Mouse (Mus musculus) hindbrain, embryonic 15.5 days (tissue): Measurements from ENCODE around the gene Wls. TPM values are rescaled to one million over a fixed set of nuclear protein-coding genes. Genes with fewer than 3 reads are reported as not detected.

Experiments used
- ATAC-seq: fragments of 200-750 bp; cut with Nextera tagmentation; 2 replicates; pipeline ENCODE4 v1.8.0; 2017; ENCODE audit warnings: low read depth, moderate number of reproducible peaks, moderate TSS enrichment; ENCODE audit not compliant: low FRiP score
- H3K27ac ChIP-seq: fragments of 300-500 bp; sonication (generic); replicated peaks from 2 replicates; pipeline ENCODE4 v1.5.1; 2015; ENCODE audit warnings: mild to moderate bottlenecking, inconsistent platforms
- H3K27me3 ChIP-seq: fragments of 300-500 bp; sonication (generic); 2 replicates; pipeline ENCODE4 v1.6.1; 2015; ENCODE audit warnings: control low read depth, inconsistent platforms
- H3K36me3 ChIP-seq: fragments of 300-500 bp; sonication (generic); 2 replicates; pipeline ENCODE4 v1.6.1; 2015; ENCODE audit warnings: control low read depth, inconsistent platforms
- H3K4me1 ChIP-seq: fragments of 300-500 bp; sonication (generic); replicated peaks from 2 replicates; pipeline ENCODE4 v1.6.1; 2015; ENCODE audit warnings: control low read depth, inconsistent platforms
- H3K4me2 ChIP-seq: fragments of 300-500 bp; sonication (generic); 2 replicates; pipeline ENCODE4 v1.6.1; 2015; ENCODE audit warnings: moderate library complexity, mild to moderate bottlenecking, inconsistent platforms
- H3K4me3 ChIP-seq: fragments of 300-500 bp; sonication (generic); 2 replicates; pipeline ENCODE4 v1.5.1; 2015; ENCODE audit warnings: mild to moderate bottlenecking, inconsistent platforms
- H3K9ac ChIP-seq: fragments of 300-500 bp; sonication (generic); 2 replicates; pipeline ENCODE4 v1.6.1; 2015; ENCODE audit warnings: inconsistent platforms
- H3K9me3 ChIP-seq: fragments of 300-500 bp; sonication (generic); 2 replicates; pipeline ENCODE4 v1.6.1; 2016; ENCODE audit warnings: control low read depth, inconsistent platforms
- WGBS: fragments of 180-500 bp; shearing (Covaris S2); methylation state at CpG from one replicate; pipeline ENCODE4 v1.1.7; 2015; 5-methylcytosine and 5-hydroxymethylcytosine counted together
- polyA plus RNA-seq: library from polyadenylated mRNA; unstranded; fragments of >200 nt; fragmentation: Nextera tagmentation; extraction: Ambion mirVana; gene quantifications from 2 replicates; pipeline ENCODE4 v1.2.1, GENCODE M21; 2015

The Wls gene
- polyA plus RNA-seq, 1 experiment from 2014 or later: 80.9 TPM

GRCm38 (mm10) chr3:159865691-159866090 is 26.2 kb downstream of the Wls start:
- ATAC-seq: no peak
- no peak overlapping the region for H3K9ac ChIP-seq
- H3K9me3 ChIP-seq: no peaks in the 10 kb centered on the region

DNA sequence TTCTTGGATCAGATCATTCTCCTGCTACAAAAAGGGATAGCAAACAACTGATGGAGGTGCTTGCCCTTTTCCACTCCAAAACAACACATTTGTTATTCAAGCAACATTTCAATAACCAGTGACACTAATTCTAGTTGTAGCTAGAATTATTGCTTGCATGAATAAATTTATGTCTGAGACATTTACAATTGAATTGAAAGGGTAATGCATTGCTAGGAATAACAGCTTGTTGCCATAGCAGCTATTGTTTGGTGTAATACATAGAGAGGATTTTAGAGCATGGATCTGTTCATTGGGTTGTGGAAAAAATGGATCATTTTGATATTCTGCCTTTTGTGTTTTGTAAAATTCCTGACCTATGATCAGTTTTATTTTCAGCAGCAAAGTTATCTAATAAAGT is 39.5 kb downstream of the Wls start:
- Histone ChIP-seq H3K4me1 (no peaks in the 10 kb centered on the region), H3K4me3 (no peak overlapping the region), H3K9ac (no peak overlapping the region), H3K36me3 (no peaks in the 10 kb centered on the region), H3K4me2 (no peak overlapping the region), H3K9me3 (no peaks in the 10 kb centered on the region), H3K27ac (no peak overlapping the region), H3K27me3 (no peaks in the 10 kb centered on the region)
- no peak for ATAC-seq

More at GRCm38 (mm10) chr3:159865691-159866090, 26.2 kb downstream of the Wls start:
- no peak overlapping the region for H3K27ac ChIP-seq
- 87% methylated on average over 1 of the region's 1 CpGs for WGBS
- no peaks in the 10 kb centered on the region for H3K27me3 ChIP-seq
- H3K4me1 ChIP-seq: no peaks in the 10 kb centered on the region
- H3K4me2 ChIP-seq: no peak overlapping the region
- H3K4me3 ChIP-seq: no peak overlapping the region
- H3K36me3 ChIP-seq: no peaks in the 10 kb centered on the region

GRCm38 (mm10) chr3:159883325-159883724 is 43.9 kb downstream of the Wls start:
- H3K4me1 ChIP-seq: peaks cover 16% of the 10 kb centered on the region
- H3K36me3 ChIP-seq: no peaks in the 10 kb centered on the region
- no peak overlapping the region for H3K9ac ChIP-seq
- ATAC-seq: no peak
- no peak overlapping the region for H3K4me2 ChIP-seq
- H3K4me3 ChIP-seq: no peak overlapping the region
- no peaks in the 10 kb centered on the region for H3K9me3 ChIP-seq
- H3K27ac ChIP-seq: no peak overlapping the region
- 41% methylated on average over 2 of the region's 2 CpGs for WGBS
- no peaks in the 10 kb centered on the region for H3K27me3 ChIP-seq

- H3K4me1 ChIP-seq: peaks cover 16% of the 10 kb centered on the region
- no peaks in the 10 kb centered on the region for H3K9me3 ChIP-seq
- H3K4me2 ChIP-seq: no peak overlapping the region
- ATAC-seq: peak; percentile 20; the same call in 1 of the 2 replicates
- H3K9ac ChIP-seq: no peak overlapping the region
- no peaks in the 10 kb centered on the region for H3K27me3 ChIP-seq
- H3K27ac ChIP-seq: peak overlapping the region; percentile 74
- no peaks in the 10 kb centered on the region for H3K36me3 ChIP-seq
- H3K4me3 ChIP-seq: no peak overlapping the region
Observed at GRCm38 (mm10) chr3:159884802-159885201, 45.3 kb downstream of the Wls start.

GRCm38 (mm10) chr3:159885271-159885670 is 45.8 kb downstream of the Wls start:
- peak; percentile 93 for ATAC-seq

GRCm38 (mm10) chr3:159885781-159886400 is 46.4 kb downstream of the Wls start:
- WGBS: 6% methylated on average over 1 of the region's 1 CpGs
- peak; percentile 59; the same call in 1 of the 2 replicates for ATAC-seq
- peak overlapping the region; percentile 59; the same call in 1 of the 2 replicates for H3K27ac ChIP-seq

More at GRCm38 (mm10) chr3:159885271-159885670, 45.8 kb downstream of the Wls start:
- WGBS: 12% methylated on average over 3 of the region's 3 CpGs
- Histone ChIP-seq H3K36me3 (no peaks in the 10 kb centered on the region), H3K4me3 (no peak overlapping the region), H3K9me3 (no peaks in the 10 kb centered on the region), H3K4me1 (peaks cover 16% of the 10 kb centered on the region), H3K27me3 (no peaks in the 10 kb centered on the region), H3K27ac (peak overlapping the region; percentile 74), H3K4me2 (no peak overlapping the region), H3K9ac (no peak overlapping the region)

GRCm38 (mm10) chr3:159890176-159891056 is 50.9 kb downstream of the Wls start:
- Histone ChIP-seq H3K4me3 (no peak overlapping the region), H3K4me1 (peaks cover 9% of the 10 kb centered on the region), H3K9me3 (no peaks in the 10 kb centered on the region), H3K4me2 (no peak overlapping the region), H3K27me3 (no peaks in the 10 kb centered on the region), H3K36me3 (no peaks in the 10 kb centered on the region), H3K9ac (no peak overlapping the region), H3K27ac (no peak overlapping the region)
- no peak for ATAC-seq
- WGBS: 84% methylated on average over 5 of the region's 5 CpGs

More at GRCm38 (mm10) chr3:159885781-159886400, 46.4 kb downstream of the Wls start:
- H3K4me2 ChIP-seq: no peak overlapping the region
- H3K9me3 ChIP-seq: no peaks in the 10 kb centered on the region
- no peaks in the 10 kb centered on the region for H3K27me3 ChIP-seq
- peaks cover 16% of the 10 kb centered on the region for H3K4me1 ChIP-seq
- H3K4me3 ChIP-seq: no peak overlapping the region
- no peak overlapping the region for H3K9ac ChIP-seq
- no peaks in the 10 kb centered on the region for H3K36me3 ChIP-seq

DNA sequence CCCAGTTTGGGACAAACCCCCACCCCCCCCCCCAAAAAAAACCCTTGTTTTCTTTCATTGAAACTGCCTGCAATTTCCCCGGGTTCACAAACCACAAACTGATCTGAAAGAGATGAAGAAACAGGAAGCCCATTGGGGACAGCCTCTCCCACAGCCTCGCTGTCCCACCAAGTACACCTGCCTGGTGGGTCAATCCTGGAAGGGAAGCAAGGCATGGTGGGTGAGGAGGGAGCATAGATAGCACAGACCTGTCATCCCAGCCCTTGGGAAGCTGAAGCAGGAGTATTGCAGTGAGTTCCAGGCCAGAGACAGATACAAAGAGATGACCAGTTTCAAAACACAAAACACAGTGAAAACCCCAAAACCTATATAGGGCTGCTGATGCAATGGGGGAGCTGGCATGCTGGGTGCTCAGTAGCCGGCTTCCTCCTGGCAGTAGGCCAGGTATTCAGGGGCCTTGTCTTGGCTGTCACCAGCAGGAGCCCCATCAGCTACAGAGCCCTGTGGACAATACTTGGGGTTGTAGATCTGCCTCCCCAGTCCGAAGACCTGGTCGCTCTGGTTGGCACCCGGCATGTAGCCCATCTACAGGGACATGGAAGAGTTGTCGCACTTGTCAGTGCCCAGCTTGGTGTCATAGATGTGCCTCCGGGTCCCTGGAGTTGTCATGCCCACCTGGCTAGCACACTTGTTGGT is 51.7 kb downstream of the Wls start:
- Histone ChIP-seq H3K27ac (no peak overlapping the region), H3K9ac (no peak overlapping the region), H3K9me3 (no peaks in the 10 kb centered on the region), H3K4me3 (no peak overlapping the region), H3K36me3 (no peaks in the 10 kb centered on the region), H3K4me1 (peaks cover 1% of the 10 kb centered on the region; the same call in 1 of the 2 replicates), H3K4me2 (no peak overlapping the region), H3K27me3 (no peaks in the 10 kb centered on the region)
- no peak for ATAC-seq
- 91% methylated on average over 8 of the region's 8 CpGs for WGBS

- no peak overlapping the region for H3K4me2 ChIP-seq
- no peak overlapping the region for H3K9ac ChIP-seq
- H3K27me3 ChIP-seq: no peaks in the 10 kb centered on the region
- no peaks in the 10 kb centered on the region for H3K9me3 ChIP-seq
- no peak overlapping the region for H3K4me3 ChIP-seq
- no peaks in the 10 kb centered on the region for H3K4me1 ChIP-seq
- ATAC-seq: no peak
- WGBS: 96% methylated on average over 1 of the region's 1 CpGs
- H3K36me3 ChIP-seq: no peaks in the 10 kb centered on the region
- no peak overlapping the region for H3K27ac ChIP-seq
Observed at GRCm38 (mm10) chr3:159907329-159907728, 67.9 kb downstream of the Wls start.

- Histone ChIP-seq H3K4me3 (no peak overlapping the region), H3K9me3 (no peaks in the 10 kb centered on the region), H3K9ac (no peak overlapping the region), H3K36me3 (no peaks in the 10 kb centered on the region), H3K27me3 (no peaks in the 10 kb centered on the region), H3K27ac (no peak overlapping the region), H3K4me2 (no peak overlapping the region), H3K4me1 (no peaks in the 10 kb centered on the region)
- no peak for ATAC-seq
- WGBS: 81% methylated on average over 2 of the region's 2 CpGs
Observed at GRCm38 (mm10) chr3:159917328-159918090, 78.0 kb downstream of the Wls start.
